Mouse (Mus musculus) bone marrow macrophage, adult 2 months (primary cell): ENCODE data around the gene Dhx57.
"Not testable (repeated sequence)": the region's sequence is repeated elsewhere in the genome, so short reads cannot be mapped to it uniquely, and the experiment has no call there.

Experiments used
- CTCF ChIP-seq: IDR thresholded peaks from 2 replicates; pipeline ENCODE4 v1.5.1; 2012; ENCODE audit warnings: low read depth, mild to moderate bottlenecking, low read length, moderate library complexity
- POLR2A ChIP-seq: IDR thresholded peaks from 2 replicates; pipeline ENCODE4 v1.6.1; 2012; ENCODE audit warnings: mild to moderate bottlenecking, low read depth, low read length, borderline replicate concordance

GRCm38 (mm10) chr17:80225142-80225541, 65.1 kb downstream of the Dhx57 start:
- not testable (repeated sequence) for TF ChIP-seq CTCF, POLR2A
